10 mouse cellular contexts compared by ENCODE assay signal in genomic region chr13:97764067-97764466, GRCm38 (mm10). TPM values are rescaled to one million over a fixed set of nuclear protein-coding genes. Genes with fewer than 3 reads are reported as not detected.
DNase-seq lines count a peak whose midpoint lies in the region; ATAC-seq lines count a peak whose summit lies in the region.
"Had no signal": no experiment of that assay in that cellular context is flagged by ENCODE, and none has a peak within 500 bp of the region (broad histone marks: within the 10 kb centered on the region; RNA-seq: fewer than 3 reads in every experiment).

No protein-coding gene starts in this region.

- no peaks in the 10 kb centered on the region for H3K9me3 ChIP-seq in kidney, embryonic 14.5 days (ENCODE audit: control insufficient read depth, low read length)

- peaks cover 5% of the 10 kb centered on the region; the same call in 1 of the 2 replicates for H3K4me1 ChIP-seq in kidney, embryonic 14.5 days (ENCODE audit: control insufficient read depth, insufficient read depth, low read length)

- H3K27me3 ChIP-seq in kidney, embryonic 14.5 days (ENCODE audit: control insufficient read depth, insufficient read depth, low read length), result no peaks in the 10 kb centered on the region

- ATAC-seq in kidney, embryonic 14.5 days (ENCODE audit: low FRiP score, low TSS enrichment), result no peak

- no peak overlapping the region for H3K9ac ChIP-seq in kidney, embryonic 14.5 days (ENCODE audit: low read depth, low read length)

- no peaks in the 10 kb centered on the region for H3K36me3 ChIP-seq in kidney, embryonic 14.5 days (ENCODE audit: control insufficient read depth, insufficient read depth, low read length)

- 78% methylated on average over 7 of the region's 7 CpGs for WGBS in kidney, embryonic 14.5 days

- intact Hi-C loops in heart, postnatal 10 days (cut with DNase I), result no loop called here

- H3K4me2 ChIP-seq in kidney, embryonic 14.5 days (replicated peaks; ENCODE audit: low read depth, low read length), result no peak overlapping the region

- no peak overlapping the region for H3K4me3 ChIP-seq in kidney, embryonic 14.5 days (ENCODE audit: low read length)

- 0 out of 2 replicates have a peak overlapping the region, but pooled peaks have one; percentile 30 for H3K27ac ChIP-seq in kidney, embryonic 14.5 days (ENCODE audit: low read depth, low read length)
- H3K27ac ChIP-seq: kidney, postnatal 0 days had no signal

- no peak for DNase-seq in kidney, adult 9 months
- DNase-seq in MN1 (ENCODE audit: low spot score), result peak; percentile 84
- peak; percentile 22 to 28 for DNase-seq in adrenal gland, postnatal 36 days
- DNase-seq in heart, postnatal 10 days, result peak; percentile 53 to 58
- no peak for DNase-seq in yolk sac, embryonic 10.5 days (ENCODE audit: low spot score)
- no peak for DNase-seq in spleen, postnatal 14 days (ENCODE audit: low spot score in 2 of 2)
- no peak for DNase-seq in urinary bladder, adult 2 months (ENCODE audit: low spot score)
- DNase-seq: right cerebral cortex, postnatal 4 days had no signal

RNA-seq across cellular contexts. Expression of gene Gm10260, which starts 3.6 kb away (rescaled TPM):
- polyA plus RNA-seq in kidney, embryonic 14.5 days (2014; fragmentation: Nextera tagmentation; extraction: Ambion mirVana), result 9.0 and 10.0 TPM in 2 replicates
- total RNA-seq in adrenal gland, postnatal 36 days (2021), result 100 to 1,000 TPM; 227 TPM
- 100 to 1,000 TPM; 140 to 148 TPM for total RNA-seq in heart, postnatal 10 days (2021)
- 14.2 and 30.0 TPM in 2 replicates for polyA plus RNA-seq in urinary bladder, adult 2 months (2012; rRNA removed)

Comparison
In these comparisons a context has a peak if more than half of its experiments do, and no peak if none do; other contexts are left out.
1. DNase-seq: peak in MN1 (single experiment), adrenal gland, postnatal 36 days (2 of 2) and heart, postnatal 10 days (2 of 2); none in kidney, adult 9 months (single experiment), yolk sac, embryonic 10.5 days (single experiment), spleen, postnatal 14 days (0 of 2) and urinary bladder, adult 2 months (single experiment).